Mouse (Mus musculus) embryonic fibroblast, embryonic 13.5 days (primary cell): ENCODE data around the gene Fcor.

ENCODE experiments used
- CTCF ChIP-seq: IDR thresholded peaks from 2 replicates; pipeline ENCODE4 v1.5.1; 2011; ENCODE audit warnings: mild to moderate bottlenecking, control low read depth, low read length, moderate library complexity, borderline replicate concordance; ENCODE audit not compliant: insufficient read depth
- POLR2A ChIP-seq: IDR thresholded peaks from 2 replicates; pipeline ENCODE4 v1.6.1; 2011; ENCODE audit warnings: low read depth, mild to moderate bottlenecking, control low read depth, low read length, moderate library complexity

- TF ChIP-seq POLR2A (no peak), CTCF (no peak)
Observed at GRCm38 (mm10) chr8:3631478-3631875, 40.7 kb downstream of the Fcor start.
